Mouse (Mus musculus) CH12F3 (cell line): ENCODE data around the gene Mfsd4a.

Experiments used
- in situ Hi-C: fragments of 300-500 bp; cut with MboI; formaldehyde crosslinking; loops from 2 replicates; pipeline ENCODE4 v1.14.3; 2020; ENCODE audit warnings: low sequenced_read_pairs

Gene Mfsd4a

GRCm38 (mm10) chr1:131993169-131994040 is 74.5 kb downstream of the Mfsd4a start:
- in situ Hi-C loops: loop anchor here (10.0 kb wide), 1 partner anchor 121 kb away; no protein-coding TSS in a partner anchor

GRCm38 (mm10) chr1:131992561-131993001 is 75.3 kb downstream of the Mfsd4a start:
- in situ Hi-C loops: loop anchor here (10.0 kb wide), 1 partner anchor 122 kb away; no protein-coding TSS in a partner anchor

- in situ Hi-C loops: loop anchor here (10.0 kb wide), 1 partner anchor 125 kb away; no protein-coding TSS in a partner anchor
Measured at GRCm38 (mm10) chr1:131990083-131990760, 77.6 kb downstream of the Mfsd4a start.

- in situ Hi-C loops: no loop called here
Measured at GRCm38 (mm10) chr1:131989476-131989875, 78.4 kb downstream of the Mfsd4a start.

- in situ Hi-C loops: no loop called here
Measured at GRCm38 (mm10) chr1:131987432-131987831, 80.4 kb downstream of the Mfsd4a start.

GRCm38 (mm10) chr1:131983806-131984205 is 84.1 kb downstream of the Mfsd4a start:
- in situ Hi-C loops: no loop called here

DNA sequence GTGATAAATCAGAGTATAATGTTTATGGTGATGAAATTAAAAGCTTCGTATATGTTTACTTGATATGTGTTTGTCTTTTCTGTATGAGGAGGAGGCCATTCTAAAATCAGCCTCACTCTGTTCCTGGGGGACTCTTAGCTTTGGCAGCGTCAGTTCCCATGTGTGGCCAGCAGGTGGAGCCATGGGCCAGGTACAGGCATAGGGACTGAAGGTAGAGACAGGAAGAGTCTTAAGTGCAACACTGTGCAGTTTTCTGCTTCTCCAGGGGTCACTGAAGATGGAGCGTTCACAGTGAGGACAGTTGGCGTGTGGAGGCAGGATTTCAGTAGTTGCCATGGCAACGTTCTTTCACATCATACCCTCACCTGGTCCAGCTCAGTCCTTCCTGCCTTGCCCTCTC is 85.0 kb downstream of the Mfsd4a start:
- in situ Hi-C loops: no loop called here

GRCm38 (mm10) chr1:131981378-131982013 is 86.4 kb downstream of the Mfsd4a start:
- in situ Hi-C loops: no loop called here

GRCm38 (mm10) chr1:131980471-131980870 is 87.4 kb downstream of the Mfsd4a start:
- in situ Hi-C loops: no loop called here

GRCm38 (mm10) chr1:131976886-131977285 is 91.0 kb downstream of the Mfsd4a start:
- in situ Hi-C loops: loop anchor here (5.0 kb wide), 1 partner anchor 40 kb away; no protein-coding TSS in a partner anchor

DNA sequence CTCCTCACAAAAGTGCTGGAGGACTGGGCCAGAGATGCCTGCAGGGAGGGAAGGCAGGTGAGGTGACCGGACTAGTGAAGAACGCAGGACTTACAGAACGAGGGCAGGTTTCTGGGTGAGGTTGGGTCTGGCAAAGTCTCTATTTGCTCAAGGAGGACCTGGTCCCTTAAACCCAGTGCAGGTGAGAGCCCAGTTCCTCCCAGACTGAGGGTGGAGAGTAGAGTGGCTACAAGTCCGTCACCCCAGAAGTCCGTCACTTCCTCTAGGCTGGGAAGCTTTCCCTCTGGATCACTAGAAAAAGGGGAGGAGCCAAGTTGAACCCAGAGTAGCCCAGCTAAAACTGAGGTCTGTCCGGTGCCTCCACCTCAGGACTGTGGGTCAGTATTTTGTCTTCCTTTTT is 93.9 kb downstream of the Mfsd4a start:
- in situ Hi-C loops: no loop called here
